Mouse (Mus musculus): Measurements from ENCODE around the gene Trmt10c. TPM values are rescaled to one million over a fixed set of nuclear protein-coding genes. Genes with fewer than 3 reads are reported as not detected.

The Trmt10c gene
- polyA plus RNA-seq, 1 experiment from 2014 or later: 20.9 TPM

Small RNAs within 50 kb of the gene (microRNA-seq; reads per million reads assigned to microRNA genes)
- gene Gm24047: not detected

Other genes starting within 250 kb of the Trmt10c start
- 2.0 TPM in 2 replicates for gene Nfkbiz, start 198.9 kb downstream of the Trmt10c start, polyA plus RNA-seq (2014; fragmentation: Nextera tagmentation; extraction: Ambion mirVana)
- gene Nxpe3, start 142.5 kb downstream of the Trmt10c start, polyA plus RNA-seq (2014; fragmentation: Nextera tagmentation; extraction: Ambion mirVana): 1.3 and 1.9 TPM in 2 replicates
- 12.7 and 15.6 TPM in 2 replicates for gene Cep97, start 103.0 kb downstream of the Trmt10c start, polyA plus RNA-seq (2014; fragmentation: Nextera tagmentation; extraction: Ambion mirVana)
- gene Rpl24, start 71.5 kb downstream of the Trmt10c start, polyA plus RNA-seq (2014; fragmentation: Nextera tagmentation; extraction: Ambion mirVana): 493 and 568 TPM in 2 replicates
- gene Zbtb11, start 63.9 kb downstream of the Trmt10c start, polyA plus RNA-seq (2014; fragmentation: Nextera tagmentation; extraction: Ambion mirVana): 24.8 and 26.0 TPM in 2 replicates
- 214 and 224 TPM in 2 replicates for gene Pcnp, start 8.1 kb downstream of the Trmt10c start, polyA plus RNA-seq (2014; fragmentation: Nextera tagmentation; extraction: Ambion mirVana)
- 49.1 and 54.7 TPM in 2 replicates for gene Senp7, start 10.5 kb upstream of the Trmt10c start, polyA plus RNA-seq (2014; fragmentation: Nextera tagmentation; extraction: Ambion mirVana)
- 0.58 and 0.60 TPM in 2 replicates for gene Impg2, start 166.5 kb upstream of the Trmt10c start, polyA plus RNA-seq (2014; fragmentation: Nextera tagmentation; extraction: Ambion mirVana)